Mouse (Mus musculus): Measurements from ENCODE around the gene Mecom.

GRCm38 (mm10) chr3:30514051-30514754 is 33.6 kb downstream of the Mecom start:
- no peak for TF ChIP-seq CTCF (IDR thresholded peaks at IDR 0.05; ENCODE audit: borderline replicate concordance, extremely low read depth, insufficient read depth, insufficient read length)
- TF ChIP-seq POLR2A (IDR thresholded peaks at IDR 0.05; ENCODE audit: borderline replicate concordance, extremely low read depth, insufficient read depth, insufficient read length, poor library complexity, severe bottlenecking), result no peak

All from brain, embryonic 14.5 days (tissue).